Mouse (Mus musculus) spleen, postnatal 0 days (tissue): ENCODE results near the gene Tas2r134. TPM values are rescaled to one million over a fixed set of nuclear protein-coding genes. Genes with fewer than 3 reads are reported as not detected.

ENCODE experiments used
- polyA plus RNA-seq: library from polyadenylated mRNA; unstranded; fragments of >200 nt; fragmentation: Nextera tagmentation; extraction: Ambion mirVana; gene quantifications from 2 replicates; pipeline ENCODE4 v1.2.1, GENCODE M21; 2015

Tas2r134 gene
- polyA plus RNA-seq, result not detected in 2 replicates

DNA sequence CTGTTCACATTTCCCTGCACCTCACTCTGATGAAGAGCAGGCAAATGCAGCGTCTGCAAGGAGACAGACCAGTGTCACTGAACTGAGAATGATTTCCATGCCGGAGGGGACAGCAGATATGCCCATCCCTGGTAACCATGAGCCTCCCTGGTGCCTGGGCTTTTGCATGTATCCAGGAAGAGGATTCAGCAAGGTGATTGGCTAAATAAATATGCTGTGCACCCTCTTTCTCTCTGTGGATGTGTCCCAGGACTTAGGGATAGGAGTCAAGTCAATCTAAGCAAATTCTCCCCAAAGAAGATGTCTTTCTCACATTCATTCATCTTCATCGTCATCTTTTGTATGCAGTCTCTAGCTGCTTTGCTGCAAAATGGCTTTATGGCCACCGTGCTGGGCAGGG lies at the start of gene Tas2r134:
Tas2r134 (plus strand) TSS at position 301 of the 400 bp plus-strand sequence.

